Mouse (Mus musculus): ENCODE data around the gene AC129217.1. TPM values are rescaled to one million over a fixed set of nuclear protein-coding genes. Genes with fewer than 3 reads are reported as not detected.

AC129217.1 gene
- polyA plus RNA-seq, 1 experiment from 2014 or later: not detected

- no peak overlapping the region for H3K4me3 ChIP-seq
- WGBS: 89% methylated on average over 5 of the region's 5 CpGs
- no peak overlapping the region for H3K9ac ChIP-seq
- H3K4me1 ChIP-seq (replicated peaks): peaks cover 12% of the 10 kb centered on the region
- H3K4me2 ChIP-seq: no peak overlapping the region
- H3K27me3 ChIP-seq (replicated peaks): no peaks in the 10 kb centered on the region
- ATAC-seq (ENCODE audit: insufficient number of reproducible peaks, low FRiP score): no peak
- H3K9me3 ChIP-seq (replicated peaks): no peaks in the 10 kb centered on the region
- H3K36me3 ChIP-seq: peaks cover 64% of the 10 kb centered on the region
- H3K27ac ChIP-seq (ENCODE audit: poor library complexity, severe bottlenecking): no peak overlapping the region
Measured at GRCm38 (mm10) chr19:8806810-8807209, 22.8 kb upstream of the AC129217.1 start.

- Histone ChIP-seq H3K9me3 (replicated peaks) (no peaks in the 10 kb centered on the region), H3K36me3 (peaks cover 54% of the 10 kb centered on the region), H3K4me2 (no peak overlapping the region), H3K9ac (no peak overlapping the region), H3K27me3 (replicated peaks) (no peaks in the 10 kb centered on the region), H3K27ac (ENCODE audit: poor library complexity, severe bottlenecking) (no peak overlapping the region), H3K4me1 (replicated peaks) (peaks cover 15% of the 10 kb centered on the region), H3K4me3 (no peak overlapping the region)
- WGBS: 81% methylated on average over 11 of the region's 11 CpGs
- no peak for ATAC-seq (ENCODE audit: insufficient number of reproducible peaks, low FRiP score)
Measured at GRCm38 (mm10) chr19:8815812-8816211, 13.8 kb upstream of the AC129217.1 start.

GRCm38 (mm10) chr19:8817001-8817400, 12.6 kb upstream of the AC129217.1 start:
- H3K9me3 ChIP-seq (replicated peaks): no peaks in the 10 kb centered on the region
- H3K27ac ChIP-seq (ENCODE audit: poor library complexity, severe bottlenecking): no peak overlapping the region
- ATAC-seq (ENCODE audit: insufficient number of reproducible peaks, low FRiP score): no peak
- H3K27me3 ChIP-seq (replicated peaks): no peaks in the 10 kb centered on the region
- WGBS: 82% methylated on average over 3 of the region's 3 CpGs
- peaks cover 18% of the 10 kb centered on the region for H3K4me1 ChIP-seq (replicated peaks)
- peaks cover 45% of the 10 kb centered on the region for H3K36me3 ChIP-seq
- no peak overlapping the region for H3K4me3 ChIP-seq
- H3K9ac ChIP-seq: peak overlapping the region; percentile 30; the same call in 1 of the 2 replicates
- H3K4me2 ChIP-seq: peak overlapping the region; percentile 17; the same call in 1 of the 2 replicates

DNA sequence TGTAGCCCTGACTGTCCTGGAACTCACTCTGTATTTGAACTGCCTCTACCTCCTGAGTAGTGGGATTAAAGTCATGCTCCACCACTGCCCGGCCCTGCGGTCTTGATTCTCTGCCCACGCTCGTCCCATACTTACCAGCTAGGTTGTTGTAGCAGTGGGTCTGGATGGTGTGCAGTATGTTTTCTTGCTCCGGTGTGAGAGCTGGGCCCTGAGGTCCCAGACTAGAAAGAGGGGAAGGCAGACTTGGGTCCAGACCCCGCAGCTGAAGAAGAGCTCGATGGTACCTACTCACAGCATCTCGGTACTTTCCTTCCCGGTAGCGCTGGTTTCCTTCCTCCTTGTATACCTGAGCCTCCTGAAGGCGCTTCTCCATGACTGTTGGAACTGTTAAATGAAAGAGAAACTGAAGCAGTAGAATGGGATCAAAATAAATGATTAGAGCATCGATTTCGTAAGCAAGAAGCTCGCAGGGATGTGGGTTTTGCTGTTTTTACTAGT, 11.2 kb upstream of the AC129217.1 start:
- no peaks in the 10 kb centered on the region for H3K9me3 ChIP-seq (replicated peaks)
- peak overlapping the region; percentile 86 for H3K9ac ChIP-seq
- peaks cover 26% of the 10 kb centered on the region for H3K4me1 ChIP-seq (replicated peaks)
- WGBS: 26% methylated on average over 14 of the region's 14 CpGs
- no peaks in the 10 kb centered on the region for H3K27me3 ChIP-seq (replicated peaks)
- H3K4me3 ChIP-seq: peak overlapping the region; percentile 97
- peak overlapping the region; percentile 99 for H3K27ac ChIP-seq (ENCODE audit: poor library complexity, severe bottlenecking)
- peaks cover 39% of the 10 kb centered on the region for H3K36me3 ChIP-seq
- H3K4me2 ChIP-seq: peak overlapping the region; percentile 95
- no peak for ATAC-seq (ENCODE audit: insufficient number of reproducible peaks, low FRiP score)

GRCm38 (mm10) chr19:8818801-8819595, 10.6 kb upstream of the AC129217.1 start, which contains the start of gene Ttc9c:
Ttc9c (minus strand) TSS chr19:8819333.
- Histone ChIP-seq H3K9me3 (replicated peaks) (no peaks in the 10 kb centered on the region), H3K36me3 (peaks cover 40% of the 10 kb centered on the region), H3K4me1 (replicated peaks) (peaks cover 26% of the 10 kb centered on the region), H3K4me3 (peak within 1 kb of the TSS; percentile 97), H3K27ac (ENCODE audit: poor library complexity, severe bottlenecking) (peak within 1 kb of the TSS; percentile 99), H3K27me3 (replicated peaks) (no peaks in the 10 kb centered on the region), H3K9ac (peak within 1 kb of the TSS; percentile 98), H3K4me2 (peak within 1 kb of the TSS; percentile 95)
- under 1% methylated on average over 33 of the region's 33 CpGs for WGBS
- peak; percentile 88 for ATAC-seq (ENCODE audit: insufficient number of reproducible peaks, low FRiP score)

- 0% methylated on average over 82 of the region's 83 CpGs for WGBS
- H3K27me3 ChIP-seq (replicated peaks): no peaks in the 10 kb centered on the region
- peaks cover 41% of the 10 kb centered on the region for H3K36me3 ChIP-seq
- peak; percentile 95 for ATAC-seq (ENCODE audit: insufficient number of reproducible peaks, low FRiP score)
- H3K27ac ChIP-seq (ENCODE audit: poor library complexity, severe bottlenecking): peak within 1 kb of the TSS; percentile 99
- H3K9me3 ChIP-seq (replicated peaks): no peaks in the 10 kb centered on the region
- peak within 1 kb of the TSS; percentile 97 for H3K4me3 ChIP-seq
- H3K4me2 ChIP-seq: peak within 1 kb of the TSS; percentile 95
- H3K9ac ChIP-seq: peak within 1 kb of the TSS; percentile 98
- H3K4me1 ChIP-seq (replicated peaks): peaks cover 26% of the 10 kb centered on the region
Measured at GRCm38 (mm10) chr19:8819596-8820423, 9.8 kb upstream of the AC129217.1 start, which contains the start of gene Hnrnpul2. Hnrnpul2 (plus strand) TSS chr19:8820010.

DNA sequence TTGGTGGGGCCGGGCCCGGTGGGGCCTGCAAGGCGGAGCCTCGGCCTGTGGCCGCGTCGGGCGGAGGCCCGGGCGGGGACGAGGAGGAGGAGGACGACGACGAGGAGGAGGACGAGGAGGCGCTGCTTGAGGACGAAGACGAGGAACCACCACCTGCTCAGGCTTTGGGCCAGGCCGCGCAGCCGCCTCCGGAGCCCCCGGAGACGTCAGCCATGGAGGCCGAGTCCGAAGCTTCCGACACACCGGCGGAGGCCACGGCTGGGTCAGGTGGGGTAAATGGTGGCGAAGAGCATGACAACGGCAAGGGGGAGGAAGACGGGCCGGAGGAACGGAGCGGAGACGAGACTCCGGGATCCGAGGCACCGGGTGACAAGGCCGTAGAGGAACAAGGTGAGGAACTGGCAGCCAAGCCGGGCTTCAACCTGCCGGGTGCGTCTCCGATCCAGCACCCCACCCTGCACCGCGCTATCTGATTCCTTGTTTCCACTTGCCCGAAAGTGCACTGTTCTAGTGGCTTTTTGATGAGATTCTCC, 9.1 kb upstream of the AC129217.1 start:
- WGBS: under 1% methylated on average over 46 of the region's 48 CpGs
- Histone ChIP-seq H3K9ac (peak overlapping the region; percentile 98), H3K4me3 (peak overlapping the region; percentile 97), H3K9me3 (replicated peaks) (no peaks in the 10 kb centered on the region), H3K36me3 (peaks cover 41% of the 10 kb centered on the region), H3K27ac (ENCODE audit: poor library complexity, severe bottlenecking) (peak overlapping the region; percentile 99), H3K4me1 (replicated peaks) (peaks cover 26% of the 10 kb centered on the region), H3K27me3 (replicated peaks) (no peaks in the 10 kb centered on the region), H3K4me2 (peak overlapping the region; percentile 95)
- ATAC-seq (ENCODE audit: insufficient number of reproducible peaks, low FRiP score): peak; percentile 44

GRCm38 (mm10) chr19:8821146-8821545, 8.4 kb upstream of the AC129217.1 start:
- H3K36me3 ChIP-seq: peaks cover 43% of the 10 kb centered on the region
- no peaks in the 10 kb centered on the region for H3K27me3 ChIP-seq (replicated peaks)
- H3K4me2 ChIP-seq: peak overlapping the region; percentile 95
- WGBS: under 1% methylated on average over 7 of the region's 7 CpGs
- H3K9ac ChIP-seq: peak overlapping the region; percentile 98
- no peak for ATAC-seq (ENCODE audit: insufficient number of reproducible peaks, low FRiP score)
- H3K9me3 ChIP-seq (replicated peaks): no peaks in the 10 kb centered on the region
- H3K4me1 ChIP-seq (replicated peaks): peaks cover 26% of the 10 kb centered on the region
- H3K4me3 ChIP-seq: peak overlapping the region; percentile 97
- peak overlapping the region; percentile 99; the same call in 1 of the 2 replicates for H3K27ac ChIP-seq (ENCODE audit: poor library complexity, severe bottlenecking)

DNA sequence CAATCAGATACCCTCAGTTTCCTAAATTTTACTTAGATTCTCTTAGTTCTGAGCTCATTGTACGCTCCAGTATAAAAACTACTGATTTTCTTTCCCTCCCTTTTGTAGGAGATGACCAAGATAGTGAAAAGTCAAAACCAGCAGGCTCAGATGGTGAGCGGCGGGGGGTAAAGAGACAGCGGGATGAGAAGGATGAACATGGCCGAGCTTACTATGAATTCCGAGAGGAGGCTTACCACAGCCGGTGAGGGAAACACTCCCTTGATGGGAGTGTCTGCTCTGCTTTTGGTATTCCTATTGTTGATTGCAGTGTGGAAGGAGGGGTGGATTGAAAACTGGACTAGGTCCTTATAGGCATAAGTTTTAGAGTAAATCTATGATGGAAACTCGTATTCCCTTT, 6.9 kb upstream of the AC129217.1 start:
- Histone ChIP-seq H3K9ac (0 out of 2 replicates have a peak overlapping the region, but pooled peaks have one; percentile 46), H3K36me3 (peaks cover 49% of the 10 kb centered on the region)
- WGBS: 73% methylated on average over 8 of the region's 8 CpGs

GRCm38 (mm10) chr19:8830664-8831063, 1.1 kb downstream of the AC129217.1 start:
- Histone ChIP-seq H3K4me1 (replicated peaks) (no peaks in the 10 kb centered on the region), H3K36me3 (peaks cover 91% of the 10 kb centered on the region)
- 96% methylated on average over 8 of the region's 8 CpGs for WGBS

More for the DNA sequence above, 6.9 kb upstream of the AC129217.1 start:
- no peak overlapping the region for H3K27ac ChIP-seq (ENCODE audit: poor library complexity, severe bottlenecking)
- H3K4me1 ChIP-seq (replicated peaks): peaks cover 18% of the 10 kb centered on the region
- H3K4me3 ChIP-seq: peak overlapping the region; percentile 97
- H3K9me3 ChIP-seq (replicated peaks): no peaks in the 10 kb centered on the region
- peak overlapping the region; percentile 48 for H3K4me2 ChIP-seq
- H3K27me3 ChIP-seq (replicated peaks): no peaks in the 10 kb centered on the region
- no peak for ATAC-seq (ENCODE audit: insufficient number of reproducible peaks, low FRiP score)

More at GRCm38 (mm10) chr19:8830664-8831063, 1.1 kb downstream of the AC129217.1 start:
- Histone ChIP-seq H3K4me3 (no peak overlapping the region), H3K9ac (no peak overlapping the region), H3K9me3 (replicated peaks) (no peaks in the 10 kb centered on the region), H3K27me3 (replicated peaks) (no peaks in the 10 kb centered on the region), H3K27ac (ENCODE audit: poor library complexity, severe bottlenecking) (no peak overlapping the region), H3K4me2 (no peak overlapping the region)
- ATAC-seq (ENCODE audit: insufficient number of reproducible peaks, low FRiP score): no peak

All from heart, embryonic 12.5 days (tissue).